Mouse (Mus musculus) megakaryocyte, adult 5-6 weeks (primary cell): ENCODE results near the gene Tas1r2. TPM values are rescaled to one million over a fixed set of nuclear protein-coding genes. Genes with fewer than 3 reads are reported as not detected.

Experiments used
- ATAC-seq: 2 replicates; pipeline ENCODE4 v1.8.0; 2016; ENCODE audit warnings: mild to moderate bottlenecking, inconsistent platforms; ENCODE audit not compliant: poor library complexity, severe bottlenecking
- total RNA-seq, 2 experiments: library from RNA; stranded (forward) in 1 of 2; stranded (reverse) in 1 of 2; fragments of 153-499, 151-499 nt in 1 of 2; fragments of 221-1000, 200-1000 nt in 1 of 2; gene quantifications; 2 replicates each; pipeline versions ENCODE4 v1.2.3 to v1.2.4; 2015 to 2017

The Tas1r2 gene
- total RNA-seq, 2 experiments from 2014 or later = not detected

GRCm38 (mm10) chr4:139703468-139703867 is 50.1 kb downstream of the Tas1r2 start:
- ATAC-seq = no peak

- no peak for ATAC-seq
These were observed 52.6 kb downstream of the Tas1r2 start for GRCm38 (mm10) chr4:139705986-139706385.

- no peak for ATAC-seq
These were observed 57.4 kb downstream of the Tas1r2 start for GRCm38 (mm10) chr4:139710467-139711334.

GRCm38 (mm10) chr4:139715241-139715932 is 62.0 kb downstream of the Tas1r2 start:
- no peak for ATAC-seq

- no peak for ATAC-seq
These were observed 63.3 kb downstream of the Tas1r2 start for GRCm38 (mm10) chr4:139716477-139717169.

GRCm38 (mm10) chr4:139718978-139719377 is 65.6 kb downstream of the Tas1r2 start:
- no peak for ATAC-seq

Other genes with a start within 250 kb of the Tas1r2 start
- 0.83 and 1.6 TPM in 2 replicates for gene Iffo2, start 123.0 kb upstream of the Tas1r2 start, total RNA-seq (2015)
- gene Iffo2, start 123.0 kb upstream of the Tas1r2 start, total RNA-seq (2017) = 2.1 and 2.7 TPM in 2 replicates
- gene Gm21969, start 50.4 kb upstream of the Tas1r2 start, total RNA-seq (2015) = not detected in 2 replicates
- not detected in 2 replicates for gene Gm21969, start 50.4 kb upstream of the Tas1r2 start, total RNA-seq (2017)
- 4.9 and 5.7 TPM in 2 replicates for gene Aldh4a1, start 30.7 kb upstream of the Tas1r2 start, total RNA-seq (2015)
- gene Aldh4a1, start 30.7 kb upstream of the Tas1r2 start, total RNA-seq (2017) = 5.8 and 8.9 TPM in 2 replicates
- not detected in 2 replicates for gene Pax7, start 180.0 kb downstream of the Tas1r2 start, total RNA-seq (2015)
- not detected in 2 replicates for gene Pax7, start 180.0 kb downstream of the Tas1r2 start, total RNA-seq (2017)